Mouse (Mus musculus) E14TG2a.4 (cell line): Measurements from ENCODE around the gene Anapc15.
"Not testable (repeated sequence)": the region's sequence is repeated elsewhere in the genome, so short reads cannot be mapped to it uniquely, and the experiment has no call there.

Experiments used
- H3K27me3 ChIP-seq: 2 replicates; pipeline ENCODE4 v1.6.1; 2014; ENCODE audit warnings: low read length, control low read depth; ENCODE audit not compliant: insufficient read depth
- H3K36me3 ChIP-seq: 2 replicates; pipeline ENCODE4 v1.6.1; 2014; ENCODE audit warnings: low read length, control low read depth; ENCODE audit not compliant: insufficient read depth
- H3K4me1 ChIP-seq: replicated peaks from 2 replicates; pipeline ENCODE4 v1.6.1; 2014; ENCODE audit warnings: low read depth, low read length, control low read depth
- H3K4me3 ChIP-seq: replicated peaks from 2 replicates; pipeline ENCODE4 v1.5.1; 2014; ENCODE audit warnings: mild to moderate bottlenecking, low read length
- H3K9me3 ChIP-seq: 2 replicates; pipeline ENCODE4 v1.6.1; 2014; ENCODE audit warnings: low read length, control low read depth
- CTCF ChIP-seq: conservative IDR thresholded peaks from 2 replicates; pipeline ENCODE4 v1.5.1; 2014; ENCODE audit warnings: low read length
- NANOG ChIP-seq: IDR thresholded peaks from 2 replicates; pipeline ENCODE4 v1.6.1; 2014; ENCODE audit warnings: borderline replicate concordance, low read length, mixed read lengths
- POU5F1 ChIP-seq: IDR thresholded peaks from 2 replicates; pipeline ENCODE4 v1.6.1; 2014; ENCODE audit warnings: low read length, borderline replicate concordance

Gene Anapc15

GRCm38 (mm10) chr7:101938348-101938747 lies 74.8 kb downstream of the Anapc15 start:
- Histone ChIP-seq H3K4me3 (0 out of 2 replicates have a peak overlapping the region, but pooled peaks have one; percentile 1), H3K4me1 (peaks cover 78% of the 10 kb centered on the region), H3K36me3 (peaks cover 54% of the 10 kb centered on the region), H3K9me3 (no peaks in the 10 kb centered on the region), H3K27me3 (no peaks in the 10 kb centered on the region)
- TF ChIP-seq POU5F1, result no peak
- no peak for TF ChIP-seq NANOG
- no peak for TF ChIP-seq CTCF

- TF ChIP-seq CTCF (no peak), POU5F1 (no peak), NANOG (no peak)
- Histone ChIP-seq H3K27me3 (no peaks in the 10 kb centered on the region), H3K4me1 (peaks cover 79% of the 10 kb centered on the region), H3K9me3 (no peaks in the 10 kb centered on the region), H3K4me3 (no peak overlapping the region), H3K36me3 (peaks cover 54% of the 10 kb centered on the region)
Observed at GRCm38 (mm10) chr7:101939758-101940157, 76.2 kb downstream of the Anapc15 start.

GRCm38 (mm10) chr7:101949008-101949407 lies 85.5 kb downstream of the Anapc15 start:
- H3K27me3 ChIP-seq, H3K9me3 ChIP-seq, H3K4me3 ChIP-seq: not testable (repeated sequence)
- H3K36me3 ChIP-seq, result peaks cover 17% of the 10 kb centered on the region
- H3K4me1 ChIP-seq, result peaks cover 46% of the 10 kb centered on the region
